Mouse (Mus musculus) small intestine, adult 2 months (tissue): ENCODE data around the gene Dnah1. TPM values are rescaled to one million over a fixed set of nuclear protein-coding genes. Genes with fewer than 3 reads are reported as not detected.

Experiments
- H3K27ac ChIP-seq: fragments of 200-500 bp; 2 replicates; pipeline ENCODE4 v1.5.1; 2012; ENCODE audit warnings: low read depth, low read length, control low read depth, inconsistent platforms; ENCODE audit not compliant: insufficient read depth
- H3K27me3 ChIP-seq: fragments of 200-500 bp; 2 replicates; pipeline ENCODE4 v1.6.1; 2012; ENCODE audit warnings: mild to moderate bottlenecking, moderate library complexity, low read length, inconsistent platforms; ENCODE audit not compliant: control insufficient read depth, insufficient read depth
- H3K36me3 ChIP-seq: fragments of 200-500 bp; 2 replicates; pipeline ENCODE4 v1.6.1; 2012; ENCODE audit warnings: mild to moderate bottlenecking, low read length, control low read depth, inconsistent platforms; ENCODE audit not compliant: control insufficient read depth, insufficient read depth
- H3K4me1 ChIP-seq: fragments of 200-500 bp; 2 replicates; pipeline ENCODE4 v1.6.1; 2012; ENCODE audit warnings: low read length, inconsistent platforms, mixed read lengths; ENCODE audit not compliant: control insufficient read depth, insufficient read depth, insufficient read length
- H3K4me3 ChIP-seq: fragments of 200-500 bp; 2 replicates; pipeline ENCODE4 v1.5.1; 2012; ENCODE audit warnings: low read depth, mild to moderate bottlenecking, control low read depth, inconsistent platforms, low read length, moderate library complexity
- CTCF ChIP-seq: fragments of 200-500 bp; IDR thresholded peaks from 2 replicates; pipeline ENCODE4 v1.5.1; 2012; ENCODE audit warnings: low read depth, mild to moderate bottlenecking, control low read depth, inconsistent platforms, low read length, moderate library complexity, mixed read lengths; ENCODE audit not compliant: insufficient replicate concordance, insufficient read length; ENCODE audit errors: extremely low read depth
- POLR2A ChIP-seq: fragments of 200-500 bp; IDR thresholded peaks from 2 replicates; pipeline ENCODE4 v1.6.1; 2012; ENCODE audit warnings: low read depth, mild to moderate bottlenecking, control low read depth, inconsistent platforms, low read length, moderate library complexity
- WGBS: fragments of 180-500 bp; shearing (Covaris S2); methylation state at CpG from one replicate; pipeline ENCODE4 v1.1.7; 2018; 5-methylcytosine and 5-hydroxymethylcytosine counted together
- polyA plus RNA-seq: library from polyadenylated mRNA; depleted of rRNA; stranded (reverse); fragments of >200 nt; gene quantifications from 2 replicates; pipeline ENCODE4 v1.2.3, GENCODE M21; 2012

The Dnah1 gene
- polyA plus RNA-seq, 1 experiment: 0.08 TPM

DNA sequence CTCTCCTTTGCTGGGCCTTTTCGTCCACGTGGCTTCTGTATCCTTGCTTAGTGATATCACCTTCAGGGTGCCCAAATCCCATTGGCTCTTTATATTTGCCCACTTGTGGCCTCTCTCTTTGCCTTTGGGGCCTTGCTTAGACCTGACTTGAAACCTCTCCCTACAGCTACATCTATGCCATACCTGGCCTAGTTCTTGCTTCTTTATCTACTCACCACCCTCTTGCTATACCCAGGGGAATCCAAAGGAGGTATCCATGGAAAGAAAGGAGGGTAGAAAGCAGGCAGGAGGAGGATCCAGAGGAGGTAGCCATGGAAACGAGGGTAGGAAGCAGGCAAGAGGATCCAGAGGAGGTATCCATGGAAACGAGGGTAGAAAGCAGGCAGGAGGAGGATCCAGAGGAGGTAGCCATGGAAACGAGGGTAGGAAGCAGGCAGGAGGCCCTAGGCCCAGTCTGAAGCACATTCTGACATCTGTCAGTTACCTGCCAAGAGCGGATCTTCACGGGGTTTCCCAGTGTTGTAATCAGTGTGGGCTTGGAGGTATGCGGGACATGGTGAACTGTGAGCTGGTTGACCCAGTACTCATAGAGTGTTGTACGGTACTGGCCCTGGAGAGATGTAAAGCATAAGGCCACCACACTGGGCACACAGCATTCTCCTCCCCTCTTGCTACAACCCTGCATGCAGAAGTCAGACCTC, 55.2 kb downstream of the Dnah1 start:
- H3K4me3 ChIP-seq: no peak overlapping the region
- TF ChIP-seq CTCF (no peak), POLR2A (no peak)
- 66% methylated on average over 9 of the region's 9 CpGs for WGBS
- H3K27ac ChIP-seq: no peak overlapping the region
- H3K4me1 ChIP-seq: no peaks in the 10 kb centered on the region
- no peaks in the 10 kb centered on the region for H3K27me3 ChIP-seq
- no peaks in the 10 kb centered on the region for H3K36me3 ChIP-seq

DNA sequence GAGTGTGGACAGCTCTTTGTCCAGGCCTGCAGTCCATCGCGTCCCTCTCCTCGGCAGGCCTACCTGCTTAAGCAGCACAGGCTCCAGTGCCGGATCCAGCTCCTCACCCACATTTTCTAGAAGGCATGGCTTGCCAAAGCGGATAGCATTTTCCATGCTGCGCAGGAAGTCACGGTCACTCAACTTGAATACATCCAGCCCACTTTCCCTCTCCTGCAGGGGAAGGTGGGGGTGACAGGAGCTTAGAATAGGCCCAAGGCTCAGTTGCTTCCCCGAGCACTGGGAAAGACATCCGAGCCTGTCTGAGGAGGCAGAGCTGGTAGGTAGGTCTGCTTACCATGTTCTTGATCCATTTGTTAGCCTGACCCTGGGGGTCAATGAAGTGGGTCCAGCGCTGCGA, 56.0 kb downstream of the Dnah1 start:
- H3K4me3 ChIP-seq: no peak overlapping the region
- 90% methylated on average over 11 of the region's 11 CpGs for WGBS
- TF ChIP-seq POLR2A (no peak), CTCF (no peak)
- H3K36me3 ChIP-seq: no peaks in the 10 kb centered on the region
- no peaks in the 10 kb centered on the region for H3K4me1 ChIP-seq
- no peaks in the 10 kb centered on the region for H3K27me3 ChIP-seq
- no peak overlapping the region for H3K27ac ChIP-seq

DNA sequence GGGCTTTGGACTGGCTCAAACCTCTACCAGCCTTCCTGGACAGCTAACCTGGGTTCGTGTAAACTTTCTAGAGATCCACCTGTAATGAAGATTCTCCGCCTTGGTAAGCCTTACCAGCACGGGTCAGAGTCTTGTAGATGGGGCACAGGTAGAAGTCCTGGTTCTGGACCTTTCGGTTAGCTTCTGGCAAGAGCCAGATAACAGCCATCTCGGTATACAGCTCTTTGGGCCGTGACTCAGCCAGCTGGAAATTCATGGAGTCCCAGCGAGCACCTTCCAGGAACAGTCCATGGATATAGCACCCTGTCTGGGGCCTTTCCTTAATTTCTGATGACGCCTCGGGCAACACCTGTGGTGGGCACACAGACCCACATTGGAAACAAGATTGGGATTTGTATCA, 62.8 kb downstream of the Dnah1 start:
- WGBS: 91% methylated on average over 9 of the region's 9 CpGs
- no peak for TF ChIP-seq CTCF
- TF ChIP-seq POLR2A: no peak
- peaks cover 43% of the 10 kb centered on the region for H3K36me3 ChIP-seq

DNA sequence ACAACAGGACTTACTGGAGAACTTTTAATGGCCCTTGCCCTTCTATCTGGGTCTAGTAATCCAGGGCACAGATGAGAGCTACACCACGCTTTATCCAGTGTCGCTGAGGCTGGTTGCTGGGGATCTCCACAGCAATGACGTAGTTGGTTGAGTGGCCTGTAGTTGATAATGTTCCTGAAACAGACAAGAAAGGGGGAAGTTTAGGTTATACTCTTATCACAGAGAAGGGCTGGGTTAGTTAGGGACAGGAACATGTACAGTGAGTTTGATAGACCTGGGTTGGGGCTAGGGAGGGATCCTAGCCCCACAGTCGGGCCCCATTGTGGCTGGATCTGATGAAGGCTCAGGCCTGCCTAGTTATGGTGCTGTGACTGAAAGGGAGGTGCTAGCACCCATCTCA, 63.3 kb downstream of the Dnah1 start:
- Histone ChIP-seq H3K27ac (no peak overlapping the region), H3K36me3 (peaks cover 48% of the 10 kb centered on the region), H3K4me3 (no peak overlapping the region), H3K4me1 (no peaks in the 10 kb centered on the region), H3K27me3 (no peaks in the 10 kb centered on the region)
- TF ChIP-seq CTCF (no peak), POLR2A (no peak)
- 85% methylated on average over 4 of the region's 4 CpGs for WGBS

More for the DNA sequence above, 62.8 kb downstream of the Dnah1 start:
- no peaks in the 10 kb centered on the region for H3K4me1 ChIP-seq
- H3K4me3 ChIP-seq: no peak overlapping the region
- H3K27me3 ChIP-seq: no peaks in the 10 kb centered on the region
- no peak overlapping the region for H3K27ac ChIP-seq

DNA sequence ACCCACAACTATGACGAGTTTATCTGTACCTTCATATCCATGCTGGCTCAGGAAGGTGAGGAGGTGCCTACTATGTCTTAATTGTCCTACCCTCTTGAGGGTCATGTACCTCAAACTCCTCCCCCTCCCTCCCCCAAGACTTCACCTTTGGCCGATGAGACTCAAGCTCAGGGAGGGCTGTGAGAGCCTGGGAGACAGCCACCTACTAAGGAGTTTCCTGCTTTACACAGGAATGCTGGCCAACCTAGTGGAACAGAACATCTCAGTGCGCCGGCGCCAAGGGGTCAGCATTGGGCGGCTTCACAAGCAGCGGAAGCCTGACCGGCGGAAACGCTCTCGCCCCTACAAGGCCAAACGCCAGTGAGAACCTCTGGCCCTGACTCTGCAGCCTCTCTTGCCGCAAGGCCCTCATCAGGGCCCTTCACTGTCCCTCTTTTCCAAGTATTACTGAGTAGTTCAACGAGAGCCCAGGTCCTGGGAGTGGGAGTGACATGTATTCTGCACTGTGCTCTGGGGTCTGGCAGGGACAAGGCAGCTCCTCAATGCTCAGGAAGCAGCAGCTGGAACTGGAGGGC, 65.1 kb downstream of the Dnah1 start:
- no peaks in the 10 kb centered on the region for H3K4me1 ChIP-seq
- no peak overlapping the region for H3K27ac ChIP-seq
- TF ChIP-seq POLR2A: no peak
- no peak for TF ChIP-seq CTCF
- peaks cover 63% of the 10 kb centered on the region for H3K36me3 ChIP-seq
- no peak overlapping the region for H3K4me3 ChIP-seq
- WGBS: 92% methylated on average over 14 of the region's 14 CpGs
- H3K27me3 ChIP-seq: no peaks in the 10 kb centered on the region

DNA sequence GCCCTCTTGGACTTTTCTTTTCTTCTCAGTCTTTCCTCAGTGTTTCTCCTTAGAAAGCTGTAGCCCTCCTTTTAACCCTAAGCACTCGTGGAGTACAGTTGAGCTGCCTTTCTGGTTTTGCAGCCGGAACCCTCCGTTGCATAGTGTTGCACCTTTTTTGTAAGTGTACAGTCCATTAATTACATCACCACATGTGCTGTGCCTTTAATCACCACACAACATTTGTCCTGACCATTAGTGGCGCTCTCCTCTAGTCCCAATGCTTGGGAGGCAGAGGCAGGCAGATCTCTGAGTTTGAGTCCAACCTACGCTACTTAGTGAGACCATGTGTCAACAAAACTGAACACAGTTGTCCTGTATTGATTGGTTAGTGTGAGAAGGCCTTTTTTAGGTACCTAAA, 71.6 kb downstream of the Dnah1 start:
- Histone ChIP-seq H3K27me3 (no peaks in the 10 kb centered on the region), H3K27ac (no peak overlapping the region), H3K4me3 (peak overlapping the region; percentile 78), H3K4me1 (no peaks in the 10 kb centered on the region; the same call in 1 of the 2 replicates), H3K36me3 (peaks cover 31% of the 10 kb centered on the region)
- TF ChIP-seq CTCF: no peak
- TF ChIP-seq POLR2A: no peak
- WGBS: 79% methylated on average over 5 of the region's 5 CpGs

DNA sequence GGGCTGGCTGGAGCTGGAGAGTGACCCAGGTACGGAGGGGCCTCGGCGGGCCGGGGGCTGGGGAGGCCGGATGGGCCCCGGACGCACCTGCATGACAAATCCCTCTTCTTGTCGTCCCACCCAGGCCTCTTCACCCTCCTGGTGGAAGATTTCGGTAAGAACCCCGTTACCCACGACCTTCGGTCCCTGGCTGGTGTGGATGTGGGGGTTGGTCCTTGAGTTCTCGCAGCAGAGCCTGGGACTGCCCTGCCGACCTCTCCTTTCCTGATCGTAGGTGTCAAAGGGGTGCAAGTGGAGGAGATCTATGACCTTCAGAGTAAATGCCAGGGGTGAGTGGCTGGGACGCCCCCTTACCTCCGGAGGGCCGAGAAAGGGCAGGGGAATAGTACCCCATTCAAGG, 72.1 kb downstream of the Dnah1 start:
- 2% methylated on average over 18 of the region's 18 CpGs for WGBS
- Histone ChIP-seq H3K27ac (no peak overlapping the region), H3K27me3 (no peaks in the 10 kb centered on the region), H3K36me3 (peaks cover 27% of the 10 kb centered on the region), H3K4me3 (peak overlapping the region; percentile 78), H3K4me1 (no peaks in the 10 kb centered on the region; the same call in 1 of the 2 replicates)
- TF ChIP-seq CTCF (no peak), POLR2A (no peak)

DNA sequence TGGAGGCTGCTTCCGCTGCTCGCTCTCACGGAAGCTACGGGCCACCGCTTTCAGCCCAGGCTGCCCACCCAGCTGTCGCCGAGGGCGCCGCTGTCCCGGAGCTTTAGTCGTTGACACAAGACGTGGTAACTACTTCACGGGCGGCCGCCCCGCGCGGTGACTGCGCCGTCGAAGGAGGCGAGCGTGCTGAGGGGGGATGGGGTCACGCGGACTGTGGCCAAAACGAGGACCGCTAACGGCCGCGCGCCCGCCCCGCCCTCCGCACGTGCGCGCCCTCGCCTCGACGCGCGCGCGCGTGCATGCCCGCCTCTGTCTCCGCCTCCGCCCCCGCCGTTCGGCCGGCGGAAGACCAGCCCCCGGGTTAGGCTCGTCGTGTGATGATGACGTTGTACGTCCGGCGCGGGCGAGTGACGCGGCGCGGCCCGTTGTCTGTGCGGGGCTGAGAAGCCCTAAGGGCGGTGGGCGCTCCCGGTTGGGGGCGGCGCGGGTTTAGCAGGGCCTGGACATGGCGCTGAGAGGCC, 72.6 kb downstream of the Dnah1 start, which contains the start of the genes Phf7 and Bap1:
Phf7 (minus strand) TSS at position 234 of the 521 bp plus-strand sequence.
Bap1 (plus strand) TSS at position 367 of the 521 bp plus-strand sequence.
- TF ChIP-seq POLR2A: peak; percentile 21; the same call in 1 of the 2 replicates
- TF ChIP-seq CTCF: no peak
- under 1% methylated on average over 75 of the region's 75 CpGs for WGBS
- no peaks in the 10 kb centered on the region for H3K27me3 ChIP-seq
- peak within 1 kb of the TSS; percentile 78 for H3K4me3 ChIP-seq
- peaks cover 22% of the 10 kb centered on the region for H3K36me3 ChIP-seq
- H3K27ac ChIP-seq: peak within 1 kb of the TSS; percentile 82
- H3K4me1 ChIP-seq: no peaks in the 10 kb centered on the region; the same call in 1 of the 2 replicates
